Mouse (Mus musculus) adrenal gland, postnatal 4 days (tissue): ENCODE data around the gene Slf2. TPM values are rescaled to one million over a fixed set of nuclear protein-coding genes. Genes with fewer than 3 reads are reported as not detected.

ENCODE experiments used
- DNase-seq, 2 experiments: peaks; one replicate each; pipeline ENCODE4 v3.0.0; 2021 to 2022; ENCODE audit warnings: low spot score in 2 of 2, mixed read lengths in 2 of 2
- total RNA-seq, 2 experiments: library from RNA; stranded (reverse); gene quantifications; 2 replicates each; pipeline ENCODE4 v1.2.3; 2021

Slf2 gene
- total RNA-seq, 2 experiments from 2014 or later, result 38.4 to 39.8 TPM

DNA sequence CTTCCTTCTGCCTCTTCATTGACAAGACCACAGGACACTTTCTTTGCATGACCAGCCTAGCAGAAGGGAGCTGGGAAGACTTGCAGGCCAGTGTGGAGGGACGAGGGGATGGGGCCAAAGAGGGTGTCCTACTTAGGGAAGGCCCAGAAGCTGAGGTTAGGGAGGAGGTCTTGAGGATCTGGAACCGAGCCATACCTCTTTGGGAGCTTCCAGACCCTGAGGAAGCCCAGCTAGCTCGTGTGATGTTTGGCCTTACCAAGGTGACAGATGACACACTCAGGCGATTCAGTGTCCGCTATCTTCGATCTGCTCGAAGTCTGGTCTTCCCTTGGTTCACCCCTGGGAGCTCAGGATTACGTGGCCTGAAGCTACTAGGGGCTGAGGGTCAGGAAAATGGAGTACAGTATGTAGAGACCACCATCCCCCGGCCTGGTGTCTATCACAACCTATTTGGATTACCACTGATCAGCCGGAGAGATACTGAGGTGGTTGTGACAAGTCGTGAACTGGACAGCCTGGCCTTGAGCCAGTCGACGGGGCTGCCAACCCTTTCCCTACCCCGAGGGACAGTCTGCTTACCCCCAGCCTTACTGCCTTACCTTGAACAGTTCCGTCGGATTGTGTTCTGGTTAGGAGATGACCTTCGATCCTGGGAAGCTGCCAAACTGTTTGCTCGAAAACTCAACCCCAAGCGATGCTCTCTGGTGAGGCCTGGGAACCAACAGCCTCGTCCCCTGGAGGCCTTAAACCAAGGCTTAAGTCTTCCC, 76.7 kb downstream of the Slf2 start:
- no peak for DNase-seq

DNA sequence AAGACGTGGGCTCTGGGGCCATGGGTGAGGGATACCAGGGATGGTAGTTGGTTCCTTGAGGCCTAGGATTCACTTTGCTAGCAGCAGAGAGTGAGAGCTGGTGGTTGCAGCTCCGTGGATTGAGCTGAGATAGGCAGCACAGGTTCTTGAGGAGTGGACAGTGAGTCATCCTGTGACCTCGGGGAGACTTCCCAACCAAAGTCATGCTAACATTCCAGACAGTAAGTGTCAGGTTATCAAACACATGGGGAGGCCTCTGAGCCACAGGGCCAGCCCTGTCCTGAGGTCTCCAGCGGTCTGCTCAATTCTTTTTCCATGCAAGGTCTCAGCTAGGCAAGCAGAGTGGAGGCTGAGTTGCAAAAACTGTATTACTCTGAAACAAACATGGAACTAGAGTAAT, 79.7 kb downstream of the Slf2 start:
- no peak for DNase-seq

DNA sequence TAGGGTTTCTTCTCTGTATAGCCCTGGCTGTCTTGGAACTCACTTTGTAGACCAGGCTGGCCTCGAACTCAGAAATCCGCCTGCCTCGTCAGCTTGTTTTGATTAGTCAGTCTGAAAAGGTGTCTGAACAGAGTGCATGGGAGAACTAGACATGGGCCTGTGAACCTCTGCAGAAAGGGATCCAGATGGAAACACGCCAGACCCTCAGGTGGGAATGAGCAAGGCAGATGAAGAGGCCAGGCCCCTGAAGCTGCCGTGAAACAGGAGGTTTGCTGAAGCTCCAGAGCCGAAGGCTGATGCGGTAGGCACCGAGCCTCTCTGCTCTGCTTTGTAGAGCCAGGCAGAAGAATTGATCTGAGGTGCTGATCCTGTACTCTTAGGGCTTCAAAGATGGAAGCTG, 81.3 kb downstream of the Slf2 start:
- DNase-seq, result no peak

DNA sequence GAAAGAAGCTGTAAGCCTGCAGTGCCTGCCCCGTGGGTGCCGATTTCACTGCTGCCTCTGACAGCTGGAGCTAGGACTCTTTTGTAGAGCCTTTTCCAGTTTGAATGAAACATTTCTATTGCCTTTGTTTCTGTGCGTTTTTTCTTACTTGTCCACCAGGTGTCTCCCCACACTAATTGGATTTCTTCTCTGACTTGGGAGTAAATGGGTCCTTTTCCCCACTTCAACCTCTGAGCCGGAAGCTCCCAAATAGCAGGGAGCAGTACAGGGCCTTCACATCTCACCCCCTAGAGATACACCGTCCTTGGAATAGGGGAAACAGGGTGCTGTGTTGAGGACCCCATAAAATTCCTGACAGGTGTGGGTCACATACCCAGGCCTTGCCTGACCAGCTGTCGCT, 81.7 kb downstream of the Slf2 start:
- DNase-seq, result no peak

DNA sequence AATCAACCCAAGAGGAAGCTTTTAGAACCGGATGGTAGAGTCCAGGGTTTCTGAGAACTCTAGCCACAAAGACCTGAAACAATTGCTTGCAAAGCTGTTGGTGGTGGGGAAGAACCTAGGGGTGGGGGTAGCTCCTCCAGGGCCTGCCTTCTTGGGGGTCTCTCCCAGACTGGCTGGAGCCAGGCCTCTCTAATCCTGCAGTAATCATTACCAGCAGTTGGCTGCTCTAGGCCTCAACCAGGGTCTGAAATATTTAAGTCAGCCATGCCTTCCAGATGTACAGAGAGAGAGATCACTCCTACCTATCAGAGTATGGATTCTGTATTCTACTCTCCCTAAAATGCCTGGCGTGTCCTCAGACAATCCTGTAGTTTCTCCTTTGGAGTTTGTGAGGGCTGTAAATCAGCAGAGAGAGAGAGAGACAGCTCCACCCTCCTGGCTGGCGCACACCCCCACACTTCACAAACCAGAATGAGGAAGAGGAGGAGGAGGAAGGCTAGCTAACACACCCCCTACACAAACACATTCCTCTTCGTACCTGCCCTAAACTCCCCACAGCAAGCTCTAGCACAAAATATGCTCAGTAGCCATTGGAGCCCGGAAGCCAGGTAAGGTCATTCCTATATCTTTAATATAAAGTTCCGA, 82.8 kb downstream of the Slf2 start:
- DNase-seq, result no peak

DNA sequence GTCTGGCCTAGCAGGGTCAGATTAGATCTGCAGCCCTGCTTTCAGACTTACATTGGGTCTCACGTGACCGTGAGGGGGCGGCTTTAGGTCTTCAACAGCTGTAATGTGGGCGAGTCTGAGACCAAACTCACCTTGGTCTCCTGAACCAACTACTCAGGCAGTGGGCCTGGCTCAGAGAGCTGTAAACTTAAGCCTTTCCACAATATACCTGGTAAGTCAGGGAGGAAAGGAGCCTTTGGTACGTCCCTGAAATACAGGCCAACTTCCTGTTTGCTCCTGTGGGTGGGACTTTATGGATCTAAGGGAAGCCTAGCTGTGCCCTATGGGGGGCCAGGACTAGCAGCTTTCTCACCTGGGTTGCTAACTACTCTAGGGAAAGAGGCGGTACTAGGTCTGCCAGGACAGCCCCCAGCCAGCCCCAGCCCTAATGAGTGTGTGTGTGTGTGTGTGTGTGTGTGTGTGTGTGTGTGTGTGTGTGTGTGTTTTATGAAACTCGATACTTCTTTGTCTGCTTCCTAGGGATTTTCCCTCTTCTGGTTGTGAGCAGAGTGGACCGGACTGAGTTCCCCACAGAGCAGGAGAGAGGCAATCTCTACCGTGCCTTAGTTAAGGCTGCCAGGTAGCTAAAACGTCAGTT, 83.5 kb downstream of the Slf2 start, which contains the start of gene Lzts2:
TSS of gene Lzts2 (plus strand) at position 80 of the 637 bp plus-strand sequence.
- no peak for DNase-seq

DNA sequence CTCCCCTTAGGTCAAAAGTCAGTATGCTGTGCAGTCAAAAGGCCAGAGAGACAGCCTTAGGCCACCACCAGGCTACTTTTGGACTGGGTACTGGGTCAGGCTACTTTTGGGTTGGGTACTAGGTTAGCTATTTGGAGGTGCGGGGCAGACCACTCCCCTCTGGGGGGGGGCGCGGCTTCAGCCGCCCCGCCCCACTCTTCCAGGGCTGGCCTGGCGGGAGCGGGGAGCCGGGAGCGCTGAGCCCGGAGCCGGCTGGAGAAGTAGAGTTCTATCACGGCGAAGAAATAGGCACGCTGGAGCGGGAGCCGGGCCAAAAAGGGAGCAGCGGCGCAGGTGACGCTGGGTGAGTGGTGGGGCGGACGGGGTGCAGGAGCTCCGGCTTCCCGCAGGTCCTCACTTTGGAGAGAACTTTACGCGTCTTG, 84.0 kb downstream of the Slf2 start:
- DNase-seq, result no peak

DNA sequence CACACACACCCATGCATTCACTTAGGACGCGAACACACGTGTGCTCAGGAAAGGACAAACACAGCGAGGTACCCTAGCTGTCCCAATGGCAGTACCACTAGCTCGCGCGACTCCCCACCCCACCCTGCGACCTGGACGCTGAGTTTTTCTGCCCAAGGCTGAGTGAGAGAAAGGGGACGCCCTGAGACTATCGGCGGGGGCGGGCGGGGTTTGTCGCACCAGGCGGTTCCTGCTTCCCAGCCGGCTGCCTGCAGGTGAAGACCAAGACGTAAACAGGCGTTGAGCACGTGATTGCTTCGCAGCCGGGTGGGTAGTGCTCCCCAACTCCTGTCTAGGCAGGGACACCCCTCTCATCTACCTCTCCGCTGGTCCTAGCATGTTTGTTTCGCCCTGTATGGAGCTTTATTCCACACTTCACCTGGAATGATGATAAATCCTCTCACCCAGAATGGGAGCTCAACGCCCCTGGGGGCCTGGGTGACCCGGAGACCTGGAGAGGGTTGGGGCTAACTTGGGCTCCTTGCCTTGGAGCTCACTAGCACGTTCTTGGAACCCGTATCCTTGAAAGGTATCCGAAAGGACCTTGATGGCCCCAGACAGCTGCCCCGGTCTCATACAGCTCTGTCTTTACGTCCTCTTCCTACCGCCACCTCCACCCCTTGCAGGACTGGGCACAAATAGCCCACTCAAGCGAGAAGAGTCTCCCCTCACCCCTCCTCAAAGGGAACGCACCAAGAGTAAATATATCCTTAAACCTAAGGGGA, 84.7 kb downstream of the Slf2 start:
- no peak for DNase-seq

DNA sequence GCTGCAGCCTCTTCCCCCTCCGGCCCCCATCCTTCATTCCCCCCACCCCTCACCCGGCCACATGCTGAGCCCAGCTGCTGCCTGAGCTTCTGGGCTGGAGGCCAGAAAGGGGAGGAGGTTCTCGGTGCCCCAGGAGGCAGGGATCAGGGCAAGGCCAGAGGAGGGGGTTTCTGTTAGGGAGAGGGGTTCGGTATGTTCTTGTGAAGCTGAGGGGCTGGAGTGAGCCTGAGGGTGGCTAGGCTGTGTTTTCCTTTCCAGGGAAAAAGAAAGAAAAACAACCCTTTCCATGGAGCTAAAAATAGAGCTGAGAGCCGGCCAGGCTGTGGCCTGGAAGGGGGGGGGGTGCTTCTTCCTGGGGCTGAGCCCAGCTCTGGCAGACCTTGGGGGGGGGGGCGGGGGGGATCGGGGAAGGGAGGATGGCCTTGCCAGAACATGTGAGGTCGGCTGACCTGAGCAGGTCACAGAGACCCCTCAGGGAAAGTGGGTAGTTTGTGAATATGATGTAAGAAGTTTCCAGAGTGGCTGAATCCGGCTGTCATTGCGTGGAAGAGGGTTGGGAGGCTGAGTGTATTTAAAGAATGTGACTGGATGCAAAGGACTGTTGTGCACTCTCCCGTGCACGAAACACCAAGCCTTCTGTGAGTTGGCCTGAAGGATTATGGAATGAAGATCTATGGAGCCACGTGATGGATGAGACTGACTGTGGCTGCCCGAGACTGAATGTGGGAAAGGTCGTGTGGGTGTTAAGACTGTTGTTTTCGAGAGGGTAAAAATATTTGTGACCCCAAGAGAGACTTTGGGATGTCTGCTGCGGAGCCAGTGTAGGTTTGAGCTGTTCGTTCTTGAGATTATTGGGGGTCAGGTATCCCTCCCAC, 85.6 kb downstream of the Slf2 start:
- DNase-seq, result peak in 1 of 2 experiments; percentile 65

DNA sequence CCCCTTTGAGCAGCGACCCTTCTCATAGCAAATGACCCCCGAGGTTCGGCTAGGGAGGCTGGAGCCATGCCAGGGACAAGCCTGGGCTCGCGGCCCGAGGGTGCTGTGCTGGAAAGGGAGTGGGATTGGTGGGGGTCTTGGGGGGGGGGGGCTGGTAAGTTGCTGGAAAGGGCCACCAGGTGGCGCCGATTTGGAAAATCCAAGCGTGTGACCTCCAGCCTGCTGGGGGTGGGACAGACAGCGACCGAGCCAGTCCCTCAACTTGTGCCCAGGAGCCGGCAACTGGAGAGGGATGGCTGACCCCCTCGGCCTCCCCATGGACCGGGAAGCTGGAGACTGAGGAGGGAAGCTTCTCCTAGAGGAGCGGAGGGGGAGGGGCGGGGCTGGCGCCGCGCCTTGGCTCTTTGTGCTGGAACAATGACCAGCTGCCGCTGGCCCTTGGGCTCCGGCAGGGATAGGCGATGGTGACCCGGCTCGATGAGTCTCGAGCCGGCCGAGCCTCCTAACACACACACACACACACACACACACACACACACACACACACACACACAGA, 86.3 kb downstream of the Slf2 start:
- peak in 1 of 2 experiments; percentile 65 for DNase-seq

DNA sequence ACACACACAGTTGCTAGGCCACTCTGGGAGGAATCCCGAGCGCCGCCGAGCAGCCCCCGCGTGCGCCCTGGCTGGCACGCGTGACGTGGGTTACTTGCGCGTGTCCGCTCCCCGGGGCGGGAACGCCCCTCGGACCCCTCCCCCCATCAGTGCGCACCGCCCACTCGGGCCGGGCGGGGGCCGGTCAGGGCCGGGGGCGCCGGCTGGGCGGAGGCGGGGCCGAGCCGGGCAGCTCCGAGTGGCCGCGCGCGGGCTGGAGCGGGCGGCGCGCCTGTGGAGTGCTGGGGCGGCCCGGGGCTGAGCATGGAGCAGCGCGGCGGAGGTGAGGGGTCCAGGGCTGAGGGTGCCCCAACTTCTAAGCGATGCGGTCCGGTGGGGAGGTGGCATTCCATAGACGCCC, 87.0 kb downstream of the Slf2 start:
- DNase-seq, result peak; percentile 81 to 88

DNA sequence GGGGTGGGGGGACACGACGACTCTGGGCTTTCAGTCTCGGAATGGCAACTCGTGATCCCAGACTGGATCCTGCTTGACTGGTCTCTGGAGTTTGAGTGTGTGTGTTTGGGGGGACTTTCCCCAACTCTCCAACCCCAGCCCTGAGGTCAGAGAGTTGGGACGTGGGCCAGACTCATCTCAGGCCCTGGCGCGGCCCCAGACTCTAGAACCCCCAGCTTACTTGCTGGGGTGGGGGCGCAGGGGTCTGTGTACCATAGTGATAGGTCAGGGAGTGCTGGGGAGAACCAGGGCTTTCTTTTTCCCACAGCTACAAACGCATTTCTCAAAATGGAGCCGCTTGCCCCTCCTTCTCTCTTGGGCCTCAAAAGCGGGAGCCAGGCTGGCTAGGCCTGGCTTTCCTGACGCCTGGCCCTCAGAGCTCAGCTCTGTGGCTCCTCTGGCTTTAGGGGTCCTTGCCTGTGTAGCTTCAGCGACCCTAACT, 87.4 kb downstream of the Slf2 start:
- DNase-seq, result no peak

DNA sequence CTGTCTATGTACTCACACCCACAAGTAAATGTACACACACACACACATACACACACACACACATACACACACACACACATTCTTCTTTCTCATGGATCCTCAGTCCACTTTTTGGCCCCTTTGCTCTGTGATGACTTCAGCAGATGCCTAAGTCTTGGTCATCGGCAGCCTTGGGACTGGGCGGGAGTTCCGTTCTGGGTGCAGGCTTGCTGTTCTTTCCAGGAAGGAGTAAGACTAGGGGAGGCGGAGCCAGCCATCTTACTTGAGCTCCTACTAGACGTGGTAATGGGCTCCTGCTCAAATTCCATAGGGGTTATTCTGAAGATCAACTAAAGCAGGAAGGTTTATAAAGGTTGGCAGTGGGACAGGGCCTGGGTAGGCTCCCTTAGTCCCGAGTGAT, 89.4 kb downstream of the Slf2 start:
- no peak for DNase-seq

DNA sequence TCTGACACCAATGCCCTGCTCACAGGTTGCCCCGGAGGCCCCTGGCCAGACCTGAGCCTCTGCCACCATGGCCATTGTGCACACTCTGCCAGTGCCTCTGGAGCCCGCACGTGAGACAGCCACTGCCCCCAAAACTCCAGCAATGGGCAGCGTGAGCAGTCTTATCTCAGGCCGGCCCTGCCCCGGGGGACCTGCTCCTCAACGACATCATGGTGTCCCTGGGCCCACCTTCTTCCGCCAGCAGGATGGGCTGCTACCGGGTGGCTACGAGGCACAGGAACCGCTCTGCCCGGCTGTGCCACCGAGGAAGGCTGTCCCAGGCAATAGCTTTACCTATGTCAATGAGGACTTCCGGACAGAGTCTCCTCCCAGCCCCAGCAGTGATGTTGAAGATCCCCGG, 90.4 kb downstream of the Slf2 start:
- no peak for DNase-seq

DNA sequence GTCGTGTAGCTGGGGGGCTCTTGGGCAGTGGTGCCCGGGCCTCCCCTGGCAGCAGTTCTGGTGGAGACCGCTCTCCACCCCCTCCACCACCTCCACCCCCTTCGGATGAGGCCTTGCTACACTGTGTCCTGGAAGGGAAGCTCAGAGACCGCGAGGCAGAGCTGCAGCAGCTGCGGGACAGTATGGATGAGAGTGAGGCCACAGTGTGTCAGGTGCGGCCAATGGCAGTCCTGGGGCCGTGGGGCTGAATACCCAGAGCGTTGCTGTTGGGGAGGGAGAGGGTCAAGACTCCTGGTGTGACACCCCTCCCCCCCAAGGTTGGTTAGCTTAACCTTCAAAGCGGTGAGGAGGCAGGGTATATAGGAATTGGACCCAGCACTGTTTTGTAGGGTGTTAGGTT, 93.0 kb downstream of the Slf2 start:
- no peak for DNase-seq

DNA sequence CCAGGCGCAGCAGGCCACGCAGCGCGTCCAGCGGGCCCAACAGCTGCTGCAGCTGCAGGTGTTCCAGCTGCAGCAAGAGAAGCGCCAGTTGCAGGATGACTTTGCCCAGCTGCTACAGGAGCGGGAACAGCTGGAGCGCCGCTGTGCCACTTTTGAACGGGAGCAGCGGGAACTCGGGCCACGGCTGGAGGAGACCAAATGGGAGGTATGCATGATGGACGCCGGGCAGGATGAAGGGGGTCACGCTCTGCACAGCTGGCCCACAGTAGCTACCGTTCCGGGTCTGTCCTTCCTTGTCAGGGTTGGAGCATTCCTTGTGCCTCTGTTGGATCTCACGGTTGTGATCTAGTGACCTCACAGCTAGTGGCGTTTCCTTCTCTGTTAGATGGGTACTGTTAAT, 93.8 kb downstream of the Slf2 start:
- DNase-seq, result no peak

DNA sequence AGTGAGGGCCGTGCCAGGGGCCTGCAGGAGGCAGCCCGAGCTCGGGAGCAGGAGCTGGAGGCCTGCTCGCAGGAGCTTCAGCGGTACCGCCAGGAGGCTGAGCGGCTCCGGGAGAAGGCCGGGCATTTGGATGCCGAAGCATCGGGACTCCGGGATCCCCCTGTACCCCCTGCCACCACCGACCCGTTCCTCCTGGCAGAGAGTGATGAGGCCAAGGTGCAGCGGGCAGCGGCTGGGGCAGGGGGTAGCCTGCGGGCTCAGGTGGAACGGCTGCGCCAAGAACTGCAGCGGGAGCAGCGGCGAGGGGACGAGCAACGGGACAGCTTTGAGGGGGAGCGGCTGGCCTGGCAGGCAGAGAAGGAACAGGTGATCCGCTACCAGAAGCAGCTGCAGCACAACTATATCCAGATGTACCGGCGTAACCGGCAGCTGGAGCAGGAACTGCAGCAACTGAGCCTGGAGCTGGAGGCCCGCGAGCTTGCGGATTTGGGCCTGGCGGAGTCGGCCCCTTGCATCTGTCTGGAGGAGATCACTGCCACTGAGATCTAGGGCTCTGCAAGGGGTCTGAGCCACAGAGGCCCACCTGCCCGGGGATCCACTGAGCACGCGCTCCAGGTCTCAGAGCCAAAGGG, 95.1 kb downstream of the Slf2 start:
- DNase-seq, result no peak

DNA sequence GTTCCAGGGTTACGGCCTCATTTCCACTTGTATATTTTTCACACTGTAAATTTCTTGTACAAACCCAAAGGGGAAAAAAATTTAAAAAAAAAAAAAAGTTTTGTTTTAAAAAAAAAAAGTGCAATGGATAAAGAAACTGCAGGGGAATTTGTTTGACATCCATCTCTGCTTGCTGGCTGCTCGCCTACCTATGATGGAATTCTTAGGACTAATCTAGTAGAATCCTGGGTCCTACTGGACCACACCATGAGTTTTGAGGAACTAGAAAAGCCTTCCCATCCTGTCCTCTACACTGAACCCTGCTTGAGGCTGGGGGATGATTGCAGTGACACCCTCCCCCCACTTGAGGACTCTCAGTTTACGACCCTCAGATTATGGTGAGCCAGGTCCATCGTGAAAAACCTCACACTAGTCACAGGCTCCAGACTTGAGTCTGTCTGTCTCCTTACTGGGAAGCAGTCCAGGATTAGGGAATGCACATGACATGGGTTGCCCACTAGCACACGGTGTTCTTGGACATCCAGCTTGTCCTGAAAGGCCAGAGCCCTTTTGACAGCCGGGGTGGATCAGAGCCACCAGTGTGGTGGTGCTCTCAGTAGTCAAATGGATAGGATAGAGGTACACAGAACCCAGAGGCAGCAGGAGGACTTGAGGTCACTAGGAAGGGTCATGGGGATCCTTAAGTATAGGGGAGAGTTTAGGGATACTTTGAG, 96.2 kb downstream of the Slf2 start:
- no peak for DNase-seq

DNA sequence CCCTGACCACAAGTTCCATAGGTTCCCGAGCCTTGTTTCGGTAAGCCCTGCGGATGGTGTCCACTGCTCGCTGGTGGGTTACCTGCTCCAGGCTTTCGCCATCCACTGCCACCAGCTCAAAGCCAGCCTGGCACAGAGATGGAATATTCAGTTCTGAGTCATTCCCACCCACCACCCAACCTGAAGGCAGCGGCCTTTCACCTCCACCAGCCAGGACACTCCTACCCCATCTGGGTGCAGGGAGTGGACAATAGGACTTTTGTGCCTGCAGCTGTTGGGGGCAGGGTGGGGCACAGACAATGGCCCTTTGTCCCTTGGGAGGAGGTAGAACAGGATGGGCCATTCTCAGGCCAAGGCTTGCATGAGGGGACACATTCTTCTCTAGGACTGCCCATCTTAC, 96.9 kb downstream of the Slf2 start:
- DNase-seq, result no peak
